Mouse (Mus musculus): ENCODE measurements around the gene Rnf43.

The Rnf43 gene

DNA sequence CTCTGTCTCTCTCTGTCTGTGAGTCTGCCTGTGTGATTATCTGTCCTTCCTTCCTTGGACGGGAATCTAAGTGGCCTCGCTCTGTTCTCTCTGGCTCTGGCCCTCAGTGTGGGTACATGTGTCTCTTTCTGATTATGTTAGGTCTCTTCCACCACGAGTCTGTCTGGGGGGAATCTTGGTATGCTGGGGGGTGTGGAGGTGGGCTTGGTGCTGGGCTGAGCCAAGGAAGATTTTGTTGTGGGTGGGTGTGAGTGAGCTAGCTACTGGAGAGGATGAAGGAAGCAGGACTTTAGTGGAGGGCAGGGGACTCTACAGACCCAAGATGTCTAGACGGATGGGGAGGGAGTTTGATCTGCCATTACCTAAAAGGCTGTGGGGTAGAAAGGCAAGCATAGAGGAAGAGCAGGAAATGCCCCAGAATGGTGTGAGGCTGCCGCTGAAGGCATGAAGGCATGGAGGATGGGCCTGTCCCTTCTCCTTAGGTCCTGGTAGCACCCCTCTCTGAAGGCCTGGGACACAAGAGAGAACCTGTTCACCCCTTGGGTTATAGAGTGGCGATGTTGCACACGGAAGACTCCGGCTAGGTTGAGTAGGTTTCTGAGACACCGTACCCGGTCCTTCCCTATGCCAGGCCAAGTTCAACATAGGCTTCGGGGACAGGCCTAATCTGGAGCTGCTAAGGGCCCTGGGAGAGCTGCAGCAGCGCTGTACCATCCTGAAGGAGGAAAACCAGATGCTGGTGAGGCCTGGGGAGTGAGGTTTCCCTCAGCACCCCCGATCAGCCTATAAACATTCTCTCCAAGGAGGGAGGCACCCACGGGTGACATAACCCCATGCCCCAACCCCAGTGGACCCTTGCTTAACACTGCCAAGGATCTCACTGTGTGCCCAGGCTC is 99.5 kb downstream of the Rnf43 start:
- DNase-seq, result no peak

DNA sequence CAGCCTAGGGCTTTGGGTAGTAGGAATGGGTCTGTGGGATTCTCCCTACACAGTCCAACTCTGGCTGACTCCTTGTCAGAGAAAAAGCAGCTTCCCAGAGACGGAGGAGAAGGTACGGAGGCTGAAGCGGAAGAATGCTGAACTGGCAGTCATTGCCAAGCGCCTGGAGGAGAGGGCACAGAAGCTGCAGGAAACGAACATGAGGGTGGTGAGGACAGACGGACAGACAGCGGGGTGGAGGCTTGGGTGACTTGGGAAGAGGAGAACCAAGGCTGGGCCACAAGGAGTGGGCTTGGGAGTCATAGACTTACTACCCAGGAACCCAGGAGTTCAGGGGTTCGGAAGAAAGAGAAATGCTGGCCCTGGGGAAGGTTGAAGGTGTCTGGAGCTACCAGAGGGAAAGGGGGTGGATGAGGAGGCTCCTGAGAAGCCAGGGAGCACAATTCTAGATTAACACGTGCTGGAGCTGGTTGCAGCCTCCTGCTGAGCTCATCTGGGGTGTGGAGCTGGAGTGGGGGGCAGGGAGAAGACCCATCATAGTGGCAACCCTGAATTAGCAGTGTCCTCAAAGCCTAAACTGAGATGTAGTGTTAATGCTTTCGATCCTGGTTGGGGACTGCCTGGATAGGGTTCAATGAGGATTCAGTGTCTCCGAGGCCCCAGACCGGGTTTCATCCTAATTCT is 100.3 kb downstream of the Rnf43 start:
- DNase-seq, result no peak

DNA sequence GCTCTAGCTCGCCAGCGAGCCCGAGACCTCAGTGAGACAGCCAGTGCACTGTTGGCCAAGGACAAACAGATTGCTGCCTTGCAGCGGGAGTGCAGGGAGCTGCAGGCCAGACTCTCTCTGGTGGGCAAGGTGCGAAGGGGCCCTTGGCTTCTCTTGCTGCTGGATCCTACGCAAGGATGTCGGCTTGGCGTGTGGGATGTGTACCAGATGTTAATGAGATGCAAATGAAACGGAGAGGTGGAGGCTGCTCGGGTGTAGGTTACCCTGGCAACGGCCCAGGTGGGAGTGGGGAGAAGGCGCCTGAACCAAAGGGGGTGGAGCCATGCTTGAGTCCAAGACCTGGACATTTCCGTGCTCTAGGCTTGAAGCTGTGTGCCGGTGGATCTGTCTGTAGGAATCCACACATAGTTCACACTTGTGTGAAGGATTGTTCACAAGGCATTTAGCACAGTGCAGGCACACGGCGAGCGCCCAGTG is 101.0 kb downstream of the Rnf43 start:
- no peak for DNase-seq

DNA sequence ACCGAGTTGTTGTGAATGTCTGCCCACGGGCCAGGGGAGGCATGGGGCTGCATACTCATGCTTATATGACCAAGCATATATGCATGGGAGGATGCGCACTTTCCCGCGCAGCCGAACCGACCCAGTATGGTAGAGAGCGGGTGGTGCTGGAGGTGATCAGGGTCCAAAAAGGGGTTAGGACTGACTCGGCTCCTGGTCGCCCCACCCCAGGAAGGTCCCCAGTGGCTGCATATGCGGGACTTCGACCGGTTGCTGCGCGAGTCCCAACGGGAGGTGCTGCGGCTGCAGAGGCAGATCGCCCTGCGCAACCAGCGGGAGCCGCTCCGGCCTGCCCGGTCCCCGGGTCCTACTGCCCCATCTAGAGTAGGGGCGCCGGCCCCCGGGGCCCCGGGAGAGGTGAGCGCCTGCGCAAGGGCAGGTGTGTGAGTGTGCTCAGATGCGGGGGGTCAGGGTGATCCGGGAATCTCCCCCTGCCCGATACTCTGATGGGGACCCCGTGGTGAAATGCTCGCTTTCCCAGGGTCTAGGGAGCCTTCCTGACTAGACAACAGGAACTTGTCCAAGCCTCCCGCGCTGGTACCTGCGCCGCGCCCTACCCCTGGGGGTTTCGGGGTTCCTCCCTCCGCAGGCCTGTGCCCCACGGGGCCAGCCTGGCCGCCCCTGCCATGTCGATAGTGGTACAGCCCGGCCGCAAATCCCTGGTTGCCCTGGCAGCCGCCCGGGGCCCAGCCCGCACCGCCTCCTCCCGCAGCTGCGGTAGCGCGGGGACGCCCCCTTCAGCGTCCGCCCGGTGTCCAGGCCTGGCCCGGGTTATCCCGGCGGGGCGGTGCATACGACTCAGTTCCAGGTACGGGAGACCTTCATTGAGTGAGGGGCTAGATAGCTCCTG is 101.7 kb downstream of the Rnf43 start:
- no peak for DNase-seq

- no peak for DNase-seq
Measured at GRCm38 (mm10) chr11:87768745-87769144, 106.2 kb downstream of the Rnf43 start.

- DNase-seq, result peak; percentile 48 to 60
Measured at GRCm38 (mm10) chr11:87770989-87771388, 108.5 kb downstream of the Rnf43 start.

DNA sequence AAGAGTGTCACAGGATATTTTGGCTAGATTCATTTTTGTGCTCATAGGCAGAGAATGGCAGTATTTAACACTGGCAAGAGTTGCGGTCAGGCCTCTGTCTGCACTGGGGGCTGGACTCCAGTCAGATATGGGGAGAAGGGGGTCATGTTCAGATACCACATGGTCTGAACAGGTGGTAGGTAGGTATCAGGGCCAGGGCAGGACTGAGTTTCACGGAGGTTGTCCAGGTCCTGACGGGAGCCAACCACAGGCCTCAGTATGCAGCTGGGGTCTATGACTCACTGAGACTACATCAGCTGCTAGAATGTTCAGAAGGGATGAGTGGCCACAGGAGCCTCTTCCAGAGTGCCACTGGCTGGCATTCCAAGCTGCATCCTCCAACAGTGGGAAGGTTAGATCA is 109.8 kb downstream of the Rnf43 start:
- DNase-seq, result no peak

DNA sequence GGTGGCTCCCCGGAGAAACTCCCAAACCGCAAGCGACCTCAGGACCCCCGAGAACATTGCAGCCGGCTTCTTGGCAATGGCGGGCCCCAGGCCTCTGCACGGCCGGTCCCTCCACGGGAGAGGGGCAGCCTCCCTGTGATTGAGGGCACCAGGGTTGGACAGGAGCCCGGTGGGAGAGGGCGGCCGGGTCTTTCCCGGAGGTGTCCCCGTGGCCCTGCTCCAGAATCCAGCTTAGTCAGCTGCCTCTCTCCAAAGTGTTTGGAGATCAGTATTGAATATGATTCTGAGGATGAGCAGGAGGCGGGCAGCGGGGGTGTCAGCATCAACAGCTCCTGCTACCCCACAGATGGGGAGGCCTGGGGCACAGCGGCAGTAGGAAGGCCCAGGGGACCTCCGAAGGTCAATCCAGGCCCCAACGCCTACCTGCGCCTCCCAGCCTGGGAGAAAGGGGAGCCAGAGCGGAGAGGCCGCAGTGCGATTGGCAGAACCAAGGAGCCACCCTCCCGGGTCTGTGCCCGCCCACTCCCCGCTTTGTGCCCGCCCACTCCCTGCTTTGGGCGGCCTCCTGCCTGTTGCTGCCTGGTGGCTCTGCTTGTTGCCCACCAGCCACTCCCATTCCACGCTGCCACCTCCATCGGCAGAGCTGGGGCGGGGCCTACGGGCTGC is 115.7 kb downstream of the Rnf43 start:
- DNase-seq, result no peak

- no peak for DNase-seq
Measured at GRCm38 (mm10) chr11:87778915-87779314, 116.4 kb downstream of the Rnf43 start.

DNA sequence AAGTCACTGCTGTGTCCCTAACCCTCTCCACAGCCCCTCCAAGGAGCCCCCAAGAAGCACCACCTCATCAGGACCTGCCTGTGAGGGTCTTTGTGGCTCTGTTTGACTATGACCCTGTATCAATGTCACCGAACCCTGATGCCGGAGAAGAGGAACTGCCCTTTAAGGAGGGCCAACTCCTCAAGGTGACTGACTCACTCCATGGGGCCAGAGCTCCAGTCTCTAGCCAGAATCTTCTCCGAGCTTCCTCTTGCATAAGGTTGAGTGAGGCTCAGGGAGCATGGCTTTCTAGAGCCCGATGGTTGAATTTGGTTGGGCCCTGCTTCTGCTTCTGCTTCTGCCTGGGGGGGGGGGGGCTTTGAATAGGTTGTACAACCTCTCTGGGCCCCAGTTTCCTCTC is 116.9 kb downstream of the Rnf43 start:
- DNase-seq, result no peak

DNA sequence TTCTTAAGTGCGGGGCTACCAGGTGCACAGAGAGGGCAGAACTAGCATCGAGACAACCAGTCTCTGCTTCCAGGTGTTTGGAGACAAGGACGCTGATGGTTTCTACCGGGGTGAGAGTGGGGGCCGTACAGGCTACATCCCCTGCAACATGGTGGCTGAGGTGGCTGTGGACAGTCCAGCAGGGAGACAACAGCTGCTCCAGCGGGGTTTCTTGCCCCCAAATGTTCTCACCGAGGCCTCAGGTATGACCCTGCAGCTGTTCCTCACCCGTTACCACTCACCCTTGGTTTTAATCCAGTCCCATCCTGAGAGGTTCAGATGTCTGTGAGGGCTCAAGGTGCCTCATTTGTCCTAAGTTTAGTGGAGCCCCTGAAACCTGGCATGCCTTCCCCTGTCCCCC is 117.6 kb downstream of the Rnf43 start:
- no peak for DNase-seq

Measured in thymus, adult 18-20 months (tissue).